Comparison of ENCODE assay signal across 28 mouse cellular contexts in genomic region chr10:87384606-87385206, GRCm38 (mm10).
DNase-seq lines count a peak whose midpoint lies in the region; ATAC-seq and TF ChIP-seq lines count a peak whose summit lies in the region.
"Had no signal": no experiment of that assay in that cellular context is flagged by ENCODE, and none has a peak within 500 bp of the region (broad histone marks: within the 10 kb centered on the region; RNA-seq: fewer than 3 reads in every experiment).

No protein-coding gene starts in this region.

- H3K36me3 ChIP-seq in forebrain, embryonic 10.5 days (replicated peaks) = no peaks in the 10 kb centered on the region
- H3K36me3 ChIP-seq in forebrain, postnatal 0 days (ENCODE audit: insufficient read depth) = no peaks in the 10 kb centered on the region
- H3K36me3 ChIP-seq in forebrain, embryonic 16.5 days (ENCODE audit: control insufficient read depth, insufficient read depth) = no peaks in the 10 kb centered on the region
- H3K36me3 ChIP-seq: heart, embryonic 12.5 days; hindbrain, embryonic 13.5 days; midbrain, embryonic 12.5 days had no signal

- H3K4me2 ChIP-seq in forebrain, postnatal 0 days (ENCODE audit: low read depth) = no peak overlapping the region
- H3K4me2 ChIP-seq in forebrain, embryonic 16.5 days (ENCODE audit: low read length) = no peak overlapping the region
- H3K4me2 ChIP-seq: heart, embryonic 12.5 days; hindbrain, embryonic 13.5 days; midbrain, embryonic 12.5 days had no signal

- H3K9ac ChIP-seq in forebrain, postnatal 0 days = no peak overlapping the region
- H3K9ac ChIP-seq in forebrain, embryonic 16.5 days (replicated peaks; ENCODE audit: low read depth, low read length) = no peak overlapping the region
- H3K9ac ChIP-seq: heart, embryonic 12.5 days; hindbrain, embryonic 13.5 days; liver, embryonic 14.5 days; midbrain, embryonic 12.5 days had no signal

- no peak for TF ChIP-seq POLR2A in brain, embryonic 14.5 days (IDR thresholded peaks at IDR 0.05; ENCODE audit: borderline replicate concordance, extremely low read depth, insufficient read depth, insufficient read length, poor library complexity, severe bottlenecking)

- peaks cover 28% of the 10 kb centered on the region for H3K4me1 ChIP-seq in forebrain, embryonic 10.5 days
- 0 out of 2 replicates have a peak, but pooled peaks cover 4% of the 10 kb centered on the region for H3K4me1 ChIP-seq in forebrain, postnatal 0 days (ENCODE audit: insufficient read depth)
- H3K4me1 ChIP-seq in forebrain, embryonic 16.5 days (replicated peaks; ENCODE audit: control insufficient read depth, insufficient read depth, low read length) = peaks cover 6% of the 10 kb centered on the region
- H3K4me1 ChIP-seq: heart, embryonic 12.5 days; hindbrain, embryonic 13.5 days had no signal

- no peaks in the 10 kb centered on the region for H3K9me3 ChIP-seq in forebrain, embryonic 10.5 days
- H3K9me3 ChIP-seq in forebrain, postnatal 0 days (ENCODE audit: low read length) = no peaks in the 10 kb centered on the region
- H3K9me3 ChIP-seq in forebrain, embryonic 16.5 days (ENCODE audit: control insufficient read depth, low read length) = no peaks in the 10 kb centered on the region
- H3K9me3 ChIP-seq: heart, embryonic 12.5 days; hindbrain, embryonic 13.5 days; midbrain, embryonic 12.5 days had no signal

- H3K27ac ChIP-seq in forebrain, embryonic 10.5 days = no peak overlapping the region
- no peak overlapping the region for H3K27ac ChIP-seq in forebrain, postnatal 0 days (ENCODE audit: low read depth, low read length)
- H3K27ac ChIP-seq in forebrain, embryonic 16.5 days (ENCODE audit: low read length) = no peak overlapping the region
- H3K27ac ChIP-seq: hindbrain, embryonic 13.5 days; liver, embryonic 14.5 days; midbrain, embryonic 12.5 days had no signal

- 53% methylated on average over 9 of the region's 9 CpGs for WGBS in forebrain, embryonic 10.5 days
- WGBS in forebrain, postnatal 0 days = 25% methylated on average over 9 of the region's 9 CpGs
- 17% methylated on average over 9 of the region's 9 CpGs for WGBS in forebrain, embryonic 16.5 days

- no peak for TF ChIP-seq CTCF in forebrain, postnatal 0 days (IDR thresholded peaks at IDR 0.05; ENCODE audit: low read depth)
- no peak for TF ChIP-seq CTCF in brain, embryonic 14.5 days (IDR thresholded peaks at IDR 0.05; ENCODE audit: borderline replicate concordance, extremely low read depth, insufficient read depth, insufficient read length)

- no peak for ATAC-seq in forebrain, postnatal 0 days
- peak; percentile 71 for ATAC-seq in forebrain, embryonic 16.5 days
- no peak for ATAC-seq in CD4-positive, CD25-positive, alpha-beta regulatory T cell, adult 4 months
- ATAC-seq: intestine, embryonic 16.5 days had no signal

- DNase-seq in forebrain, embryonic 10.5 days (ENCODE audit: extremely low spot score, low spot score) = peak; percentile 23
- DNase-seq in forebrain, postnatal 0 days = no peak
- peak; percentile 93 for DNase-seq in MN1 (ENCODE audit: low spot score)
- DNase-seq in brain, embryonic 14.5 days (ENCODE audit: low read depth) = peak; percentile 68
- no peak for DNase-seq in thymus, postnatal 4 days
- DNase-seq in lung, postnatal 10 days = no peak
- DNase-seq: adrenal gland, adult 8-10 months; cerebellum, adult 11 months; cerebellum, adult 9-10 months; cerebellum, postnatal 36 days; gastrocnemius, postnatal 14 days; heart, adult 18-20 months; heart, postnatal 4 days; kidney, adult 9 months; kidney, postnatal 10 days; layer of hippocampus, postnatal 36 days; liver; lung, adult 2 months; lung, postnatal 14 days; right cerebral cortex, postnatal 14 days had no signal

- H3K27me3 ChIP-seq in forebrain, embryonic 10.5 days (ENCODE audit: poor library complexity, severe bottlenecking) = peaks cover 7% of the 10 kb centered on the region
- no peaks in the 10 kb centered on the region for H3K27me3 ChIP-seq in forebrain, postnatal 0 days (ENCODE audit: insufficient read depth, low read length)
- no peaks in the 10 kb centered on the region for H3K27me3 ChIP-seq in forebrain, embryonic 16.5 days (replicated peaks; ENCODE audit: control insufficient read depth, insufficient read depth, low read length)
- H3K27me3 ChIP-seq: heart, embryonic 12.5 days; hindbrain, embryonic 13.5 days; midbrain, embryonic 12.5 days had no signal

- no peak overlapping the region for H3K4me3 ChIP-seq in forebrain, embryonic 10.5 days
- no peak overlapping the region for H3K4me3 ChIP-seq in forebrain, postnatal 0 days (ENCODE audit: low read depth, low read length)
- H3K4me3 ChIP-seq in forebrain, embryonic 16.5 days (replicated peaks; ENCODE audit: low read length) = no peak overlapping the region
- H3K4me3 ChIP-seq: heart, embryonic 12.5 days; hindbrain, embryonic 13.5 days; midbrain, embryonic 12.5 days; myocyte had no signal

Comparison
In these comparisons a context has a peak if more than half of its experiments do, and no peak if none do; other contexts are left out.
1. DNase-seq: peak in forebrain, embryonic 10.5 days (single experiment), MN1 (single experiment) and brain, embryonic 14.5 days (single experiment); none in forebrain, postnatal 0 days (single experiment), thymus, postnatal 4 days (single experiment) and lung, postnatal 10 days (single experiment).